Mouse (Mus musculus): ENCODE measurements around the gene Fam163a. TPM values are rescaled to one million over a fixed set of nuclear protein-coding genes. Genes with fewer than 3 reads are reported as not detected.
A peak's percentile ranks its signal among the peaks of the same experiment; 100 is the strongest.

The Fam163a gene
- polyA plus RNA-seq, 1 experiment from 2014 or later = 2.0 TPM

DNA sequence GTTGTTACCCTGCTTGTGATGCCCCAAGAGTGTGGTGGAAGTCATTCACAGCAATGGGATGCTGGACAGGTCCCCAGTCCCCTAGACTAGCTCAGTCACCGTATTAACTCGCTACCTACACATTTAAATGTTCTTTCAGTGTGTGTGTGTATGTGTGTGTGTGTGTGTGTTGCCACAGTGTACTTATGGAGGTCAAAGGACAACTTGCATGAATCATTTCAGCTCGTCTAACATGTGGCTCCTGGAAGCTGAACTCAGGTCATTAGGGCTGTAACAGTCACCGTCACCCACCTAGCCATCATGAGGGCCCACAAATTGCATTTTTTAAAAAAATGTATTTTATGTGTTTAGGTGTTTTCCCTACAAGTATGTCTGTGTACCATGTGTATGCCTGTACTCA is 142.6 kb downstream of the Fam163a start:
- H3K4me2 ChIP-seq = no peak overlapping the region
- H3K27me3 ChIP-seq (ENCODE audit: control insufficient read depth, insufficient read depth, low read length) = no peaks in the 10 kb centered on the region
- no peaks in the 10 kb centered on the region for H3K4me1 ChIP-seq (ENCODE audit: control insufficient read depth, insufficient read depth, low read length)
- no peak for ATAC-seq (replicated peaks; ENCODE audit: insufficient number of reproducible peaks, low FRiP score, low TSS enrichment)
- no peak overlapping the region for H3K9ac ChIP-seq (ENCODE audit: low read depth, low read length)
- H3K9me3 ChIP-seq (replicated peaks; ENCODE audit: control insufficient read depth, low read length) = no peaks in the 10 kb centered on the region
- H3K27ac ChIP-seq (ENCODE audit: low read depth, low read length) = no peak overlapping the region
- 87% methylated on average over 4 of the region's 4 CpGs for WGBS (ENCODE audit: insufficient replicate concordance)
- H3K36me3 ChIP-seq (ENCODE audit: control insufficient read depth, insufficient read depth, low read length) = peaks cover 32% of the 10 kb centered on the region
- no peak overlapping the region for H3K4me3 ChIP-seq (ENCODE audit: low read depth, low read length)

DNA sequence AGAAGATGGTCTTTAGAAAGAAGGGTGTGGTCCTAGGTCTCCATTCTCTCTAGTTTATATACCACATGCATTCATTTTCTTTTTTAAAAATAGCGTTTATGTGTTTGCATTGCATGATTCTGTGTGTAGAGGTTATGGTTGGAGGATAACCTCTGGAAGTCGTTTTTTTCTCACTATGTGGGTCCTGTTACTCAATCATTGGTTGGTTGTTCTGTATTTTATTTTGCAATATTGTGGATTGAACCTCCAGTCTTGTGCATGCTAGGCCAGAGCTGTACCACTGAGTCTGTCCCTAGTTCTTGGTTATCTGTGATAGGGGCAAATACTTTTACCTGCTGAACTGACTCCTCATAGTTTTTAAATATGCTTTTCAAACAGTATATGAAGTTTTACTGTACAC is 146.6 kb downstream of the Fam163a start:
- WGBS (ENCODE audit: insufficient replicate concordance) = 84% methylated on average over 2 of the region's 2 CpGs
- Histone ChIP-seq H3K4me3 (ENCODE audit: low read depth, low read length) (no peak overlapping the region), H3K9me3 (replicated peaks; ENCODE audit: control insufficient read depth, low read length) (no peaks in the 10 kb centered on the region), H3K9ac (ENCODE audit: low read depth, low read length) (no peak overlapping the region), H3K27ac (ENCODE audit: low read depth, low read length) (no peak overlapping the region), H3K4me2 (no peak overlapping the region), H3K36me3 (ENCODE audit: control insufficient read depth, insufficient read depth, low read length) (peaks cover 13% of the 10 kb centered on the region), H3K27me3 (ENCODE audit: control insufficient read depth, insufficient read depth, low read length) (no peaks in the 10 kb centered on the region), H3K4me1 (ENCODE audit: control insufficient read depth, insufficient read depth, low read length) (peaks cover 10% of the 10 kb centered on the region)
- ATAC-seq (replicated peaks; ENCODE audit: insufficient number of reproducible peaks, low FRiP score, low TSS enrichment) = no peak

DNA sequence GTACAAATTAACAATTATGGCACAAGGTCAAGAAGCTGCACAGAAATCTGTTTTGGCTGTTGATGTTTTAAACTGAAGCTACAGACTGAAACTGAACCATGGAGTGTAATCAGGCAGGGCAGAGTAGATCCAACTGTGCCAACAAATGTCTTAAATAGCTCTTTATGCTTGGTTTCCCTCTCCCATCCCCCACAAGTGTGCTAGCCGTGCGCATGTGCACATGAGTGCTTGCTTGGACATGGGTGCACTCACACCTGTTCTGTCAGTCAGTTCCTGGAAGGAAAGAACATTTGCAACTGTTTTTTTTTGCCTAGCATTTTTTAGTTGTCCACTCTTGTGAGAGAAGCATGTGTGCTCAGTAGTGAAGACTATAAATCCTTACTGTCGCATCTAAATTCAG is 158.1 kb downstream of the Fam163a start:
- H3K27me3 ChIP-seq (ENCODE audit: control insufficient read depth, insufficient read depth, low read length) = no peaks in the 10 kb centered on the region
- H3K4me3 ChIP-seq (ENCODE audit: low read depth, low read length) = no peak overlapping the region
- H3K4me2 ChIP-seq = no peak overlapping the region
- no peak overlapping the region for H3K27ac ChIP-seq (ENCODE audit: low read depth, low read length)
- no peak for ATAC-seq (replicated peaks; ENCODE audit: insufficient number of reproducible peaks, low FRiP score, low TSS enrichment)
- 92% methylated on average over 3 of the region's 3 CpGs for WGBS (ENCODE audit: insufficient replicate concordance)
- H3K9ac ChIP-seq (ENCODE audit: low read depth, low read length) = no peak overlapping the region
- H3K36me3 ChIP-seq (ENCODE audit: control insufficient read depth, insufficient read depth, low read length) = peaks cover 25% of the 10 kb centered on the region
- peaks cover 12% of the 10 kb centered on the region for H3K4me1 ChIP-seq (ENCODE audit: control insufficient read depth, insufficient read depth, low read length)
- H3K9me3 ChIP-seq (replicated peaks; ENCODE audit: control insufficient read depth, low read length) = no peaks in the 10 kb centered on the region

DNA sequence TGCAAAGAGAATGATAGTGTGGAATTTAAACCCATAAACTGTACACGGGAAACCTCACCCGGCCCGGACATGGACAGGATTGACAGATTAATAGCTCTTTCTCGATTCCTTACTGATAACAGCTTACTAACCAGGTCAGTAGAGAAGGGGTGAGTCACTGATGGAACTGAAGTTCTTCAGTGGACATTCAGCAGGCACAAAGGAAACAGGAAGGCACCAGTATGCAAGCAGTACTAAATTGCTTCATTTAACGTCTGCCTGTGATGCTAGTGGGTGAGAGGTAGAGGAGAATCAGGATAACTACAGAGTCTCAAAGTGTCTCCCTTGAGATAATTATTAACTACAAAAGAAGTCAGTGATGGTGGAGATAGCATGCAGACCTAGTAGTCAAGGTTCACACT is 160.6 kb downstream of the Fam163a start:
- peaks cover 12% of the 10 kb centered on the region for H3K4me1 ChIP-seq (ENCODE audit: control insufficient read depth, insufficient read depth, low read length)
- ATAC-seq (replicated peaks; ENCODE audit: insufficient number of reproducible peaks, low FRiP score, low TSS enrichment) = no peak
- no peak overlapping the region for H3K9ac ChIP-seq (ENCODE audit: low read depth, low read length)
- 63% methylated on average over 5 of the region's 5 CpGs for WGBS (ENCODE audit: insufficient replicate concordance)
- H3K27ac ChIP-seq (ENCODE audit: low read depth, low read length) = no peak overlapping the region
- no peaks in the 10 kb centered on the region for H3K9me3 ChIP-seq (replicated peaks; ENCODE audit: control insufficient read depth, low read length)
- no peaks in the 10 kb centered on the region for H3K27me3 ChIP-seq (ENCODE audit: control insufficient read depth, insufficient read depth, low read length)
- no peak overlapping the region for H3K4me2 ChIP-seq
- peaks cover 13% of the 10 kb centered on the region; the same call in 1 of the 2 replicates for H3K36me3 ChIP-seq (ENCODE audit: control insufficient read depth, insufficient read depth, low read length)
- H3K4me3 ChIP-seq (ENCODE audit: low read depth, low read length) = no peak overlapping the region

DNA sequence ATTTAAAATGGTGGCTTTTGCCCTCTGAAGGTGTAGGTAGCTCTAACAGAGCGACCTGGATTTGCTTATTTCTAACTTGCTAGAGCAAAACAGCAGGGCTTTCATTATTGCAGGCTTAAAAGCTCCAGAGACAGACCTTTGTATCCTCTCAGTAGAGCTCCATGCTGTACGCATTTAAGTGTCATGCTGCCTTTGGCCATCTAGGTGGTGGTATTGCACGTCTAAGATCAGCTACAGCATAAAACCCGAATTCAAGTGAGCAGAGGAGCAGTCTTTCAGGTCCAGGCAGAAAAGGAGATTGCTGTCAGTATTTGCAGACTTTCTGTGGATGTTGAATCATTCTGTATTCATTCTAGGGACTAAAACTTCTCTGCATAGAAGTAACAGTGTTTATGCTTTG is 161.8 kb downstream of the Fam163a start:
- no peak overlapping the region for H3K9ac ChIP-seq (ENCODE audit: low read depth, low read length)
- 0 out of 2 replicates have a peak overlapping the region, but pooled peaks have one; percentile 17 for H3K4me2 ChIP-seq
- no peak for ATAC-seq (replicated peaks; ENCODE audit: insufficient number of reproducible peaks, low FRiP score, low TSS enrichment)
- H3K4me3 ChIP-seq (ENCODE audit: low read depth, low read length) = no peak overlapping the region
- H3K9me3 ChIP-seq (replicated peaks; ENCODE audit: control insufficient read depth, low read length) = no peaks in the 10 kb centered on the region
- H3K36me3 ChIP-seq (ENCODE audit: control insufficient read depth, insufficient read depth, low read length) = peaks cover 11% of the 10 kb centered on the region; the same call in 1 of the 2 replicates
- H3K27ac ChIP-seq (ENCODE audit: low read depth, low read length) = no peak overlapping the region
- peaks cover 12% of the 10 kb centered on the region for H3K4me1 ChIP-seq (ENCODE audit: control insufficient read depth, insufficient read depth, low read length)
- H3K27me3 ChIP-seq (ENCODE audit: control insufficient read depth, insufficient read depth, low read length) = no peaks in the 10 kb centered on the region
- WGBS (ENCODE audit: insufficient replicate concordance) = 21% methylated on average over 4 of the region's 4 CpGs

DNA sequence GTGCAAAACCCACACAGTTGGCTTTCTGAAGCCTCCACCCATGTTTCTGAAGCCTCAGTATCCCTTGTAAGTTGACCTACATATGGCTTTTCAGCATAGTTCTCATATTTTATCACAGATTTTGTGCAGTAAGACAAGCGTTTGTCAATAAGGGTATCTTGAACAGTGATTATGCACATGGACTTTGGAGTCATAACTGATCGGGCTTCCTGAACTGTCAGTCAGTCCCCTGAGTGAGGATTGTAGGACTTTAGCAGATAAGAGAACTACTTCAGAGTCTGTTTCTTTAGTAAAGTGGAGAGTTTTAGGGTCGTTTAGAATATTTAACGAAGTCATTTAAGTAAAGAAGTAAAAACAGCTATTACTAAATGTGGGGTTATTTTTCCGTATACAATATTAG is 162.3 kb downstream of the Fam163a start:
- 73% methylated on average over 5 of the region's 5 CpGs for WGBS (ENCODE audit: insufficient replicate concordance)
- Histone ChIP-seq H3K9ac (ENCODE audit: low read depth, low read length) (0 out of 2 replicates have a peak overlapping the region, but pooled peaks have one; percentile 23), H3K9me3 (replicated peaks; ENCODE audit: control insufficient read depth, low read length) (no peaks in the 10 kb centered on the region), H3K4me1 (ENCODE audit: control insufficient read depth, insufficient read depth, low read length) (peaks cover 12% of the 10 kb centered on the region), H3K27ac (ENCODE audit: low read depth, low read length) (no peak overlapping the region), H3K4me3 (ENCODE audit: low read depth, low read length) (peak overlapping the region; percentile 58), H3K36me3 (ENCODE audit: control insufficient read depth, insufficient read depth, low read length) (peaks cover 7% of the 10 kb centered on the region; the same call in 1 of the 2 replicates), H3K27me3 (ENCODE audit: control insufficient read depth, insufficient read depth, low read length) (no peaks in the 10 kb centered on the region), H3K4me2 (peak overlapping the region; percentile 80)
- no peak for ATAC-seq (replicated peaks; ENCODE audit: insufficient number of reproducible peaks, low FRiP score, low TSS enrichment)

DNA sequence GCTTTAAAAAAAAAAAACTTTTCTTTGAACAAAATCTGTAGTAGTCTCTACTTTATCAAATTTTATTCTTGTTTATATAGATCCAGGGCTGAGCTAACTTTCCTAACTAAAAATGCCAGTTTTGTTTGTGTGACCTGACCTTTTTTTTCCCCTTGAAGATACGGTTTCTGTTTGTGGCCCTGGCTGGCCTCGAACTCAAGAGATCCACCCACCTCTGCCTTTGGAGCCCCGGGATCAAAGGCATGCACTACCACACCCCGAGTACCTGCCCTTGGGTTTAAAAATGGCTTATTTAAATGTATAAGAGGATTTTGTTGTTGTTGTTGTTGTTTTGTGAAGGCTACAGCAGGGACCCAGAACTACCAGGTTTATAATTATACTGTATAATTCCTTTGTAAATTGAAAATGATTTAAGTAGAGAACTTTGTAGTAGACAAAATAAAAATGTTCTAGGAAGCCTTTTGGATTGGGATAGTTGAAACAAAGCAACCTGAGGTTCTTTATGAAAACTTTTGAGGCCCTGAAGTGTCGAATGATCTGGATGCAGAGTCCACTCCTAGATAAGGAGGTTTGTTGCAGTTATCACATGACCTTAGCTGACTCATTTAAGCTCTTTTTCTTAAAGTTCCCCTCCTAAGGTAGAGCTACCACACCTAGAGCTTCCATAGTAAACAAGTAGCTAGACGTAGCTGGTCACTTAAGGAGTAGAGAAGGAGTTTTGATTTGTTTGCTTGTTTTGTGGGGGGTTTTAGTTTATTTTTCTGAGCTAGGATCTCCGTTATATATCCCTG is 163.2 kb downstream of the Fam163a start:
- 25% methylated on average over 7 of the region's 7 CpGs for WGBS (ENCODE audit: insufficient replicate concordance)
- Histone ChIP-seq H3K9ac (ENCODE audit: low read depth, low read length) (peak overlapping the region; percentile 66), H3K4me2 (peak overlapping the region; percentile 80), H3K36me3 (ENCODE audit: control insufficient read depth, insufficient read depth, low read length) (peaks cover 2% of the 10 kb centered on the region; the same call in 1 of the 2 replicates), H3K9me3 (replicated peaks; ENCODE audit: control insufficient read depth, low read length) (no peaks in the 10 kb centered on the region), H3K4me3 (ENCODE audit: low read depth, low read length) (peak overlapping the region; percentile 58), H3K4me1 (ENCODE audit: control insufficient read depth, insufficient read depth, low read length) (peaks cover 12% of the 10 kb centered on the region), H3K27me3 (ENCODE audit: control insufficient read depth, insufficient read depth, low read length) (no peaks in the 10 kb centered on the region), H3K27ac (ENCODE audit: low read depth, low read length) (no peak overlapping the region)
- ATAC-seq (replicated peaks; ENCODE audit: insufficient number of reproducible peaks, low FRiP score, low TSS enrichment) = no peak

DNA sequence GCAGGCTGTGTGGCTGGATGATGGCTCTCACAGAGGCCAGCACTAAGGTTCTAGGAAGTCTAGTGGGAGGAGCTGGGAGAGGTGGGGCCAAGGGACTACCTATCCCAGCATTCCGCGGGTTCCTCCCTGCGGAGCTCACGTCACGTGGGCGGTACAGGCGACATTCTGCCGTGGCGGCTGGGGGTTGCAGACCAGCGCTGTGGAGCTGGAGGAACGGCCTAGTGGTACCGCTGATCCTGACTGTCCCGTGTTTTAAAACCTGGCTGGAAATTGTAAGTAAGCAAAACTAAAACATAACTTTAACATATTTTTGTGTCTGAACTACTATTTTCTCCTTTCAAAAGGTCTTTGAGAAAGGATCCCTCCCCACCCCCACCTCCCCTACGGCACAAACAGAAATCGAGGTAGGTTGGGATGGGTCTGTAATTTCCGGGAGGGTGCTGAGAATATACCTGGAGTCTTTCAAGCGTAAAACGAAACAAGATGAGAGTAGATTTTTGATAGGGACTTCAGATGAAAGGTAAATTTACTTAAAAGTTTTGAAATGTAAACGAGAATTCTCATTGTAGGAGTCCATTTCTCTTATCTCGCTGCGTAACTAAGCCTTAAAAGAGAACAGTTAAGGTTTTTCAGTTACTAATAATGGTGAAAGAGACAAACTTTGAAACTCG is 164.0 kb downstream of the Fam163a start:
- H3K36me3 ChIP-seq (ENCODE audit: control insufficient read depth, insufficient read depth, low read length) = no peaks in the 10 kb centered on the region
- H3K9ac ChIP-seq (ENCODE audit: low read depth, low read length) = peak overlapping the region; percentile 72
- peak overlapping the region; percentile 80 for H3K4me2 ChIP-seq
- H3K27me3 ChIP-seq (ENCODE audit: control insufficient read depth, insufficient read depth, low read length) = no peaks in the 10 kb centered on the region
- peaks cover 12% of the 10 kb centered on the region for H3K4me1 ChIP-seq (ENCODE audit: control insufficient read depth, insufficient read depth, low read length)
- 1% methylated on average over 22 of the region's 22 CpGs for WGBS (ENCODE audit: insufficient replicate concordance)
- peak overlapping the region; percentile 58 for H3K4me3 ChIP-seq (ENCODE audit: low read depth, low read length)
- H3K27ac ChIP-seq (ENCODE audit: low read depth, low read length) = peak overlapping the region; percentile 60
- peak; percentile 80 for ATAC-seq (replicated peaks; ENCODE audit: insufficient number of reproducible peaks, low FRiP score, low TSS enrichment)
- H3K9me3 ChIP-seq (replicated peaks; ENCODE audit: control insufficient read depth, low read length) = no peaks in the 10 kb centered on the region
